Mouse (Mus musculus): ENCODE measurements around the gene Ctnnbip1.
A peak's percentile ranks its signal among the peaks of the same experiment; 100 is the strongest.

Ctnnbip1 gene

DNA sequence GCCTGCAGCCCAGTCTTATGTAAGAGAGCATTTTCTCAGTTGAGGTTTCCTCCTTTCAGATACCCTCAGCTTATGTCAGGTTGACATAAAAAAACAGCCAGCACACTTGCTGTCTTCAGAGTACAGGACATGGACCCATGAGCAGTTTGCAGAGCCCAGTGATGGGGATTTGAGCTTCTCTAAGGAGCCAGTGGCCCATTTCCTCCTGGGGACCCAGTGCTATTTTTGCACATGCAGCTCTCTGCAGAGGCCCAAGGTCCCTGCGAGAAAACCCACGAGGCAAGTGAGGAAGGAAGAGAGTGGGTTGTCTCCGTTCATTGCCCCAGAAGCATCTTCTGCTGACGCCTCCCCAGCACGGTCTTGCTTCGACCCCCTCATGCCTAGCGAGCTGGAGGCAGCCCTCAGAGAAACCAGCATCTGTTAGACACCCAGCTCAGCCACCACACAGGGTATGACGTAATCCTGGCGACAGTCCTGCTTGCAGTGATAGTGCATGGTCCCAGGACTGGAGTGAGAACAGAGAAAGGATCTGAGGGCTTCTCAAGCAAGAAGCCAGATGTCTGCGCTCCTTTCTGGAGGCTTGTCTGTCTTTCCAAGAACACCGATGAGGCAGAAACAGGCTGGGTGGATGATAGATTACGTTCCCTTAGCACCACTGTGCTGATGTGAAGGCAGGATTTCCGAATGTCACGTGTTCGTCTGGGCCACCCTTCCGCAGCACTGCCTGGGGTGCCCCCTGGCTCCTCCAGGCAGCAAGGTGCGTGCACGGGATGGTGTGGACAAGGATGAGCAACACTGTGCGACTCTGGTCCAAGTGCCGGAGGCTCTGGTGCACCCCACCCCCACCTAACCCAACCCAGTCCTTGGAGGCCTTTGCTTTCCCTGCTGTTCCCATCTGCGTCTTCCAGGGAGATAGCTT, 44.2 kb downstream of the Ctnnbip1 start:
- peak in 1 of 2 experiments; percentile 58 for DNase-seq (ENCODE audit: low spot score in 2 of 2)

DNA sequence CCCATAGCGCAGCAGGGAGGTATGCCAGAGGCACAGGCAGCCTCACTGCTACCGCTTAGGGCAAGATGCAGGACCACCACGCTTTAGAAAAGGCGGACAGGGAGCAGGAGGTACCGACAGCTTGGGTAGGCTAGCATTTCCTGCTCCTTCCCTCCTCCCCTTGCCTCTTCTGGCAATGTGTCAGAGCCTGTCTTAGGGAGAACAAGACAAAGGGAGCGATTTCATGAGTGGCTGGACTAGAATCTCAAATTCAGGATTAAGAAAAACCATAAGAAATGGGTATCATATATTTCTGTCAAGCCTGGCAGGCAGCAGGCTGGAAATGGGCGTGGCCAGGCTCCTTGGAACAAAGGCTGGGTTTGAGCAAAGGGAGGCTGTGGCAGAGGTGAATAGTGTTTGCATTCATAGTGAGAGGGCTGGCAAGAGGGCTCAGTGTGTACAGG, 44.9 kb downstream of the Ctnnbip1 start:
- peak in 1 of 2 experiments; percentile 41 for DNase-seq (ENCODE audit: low spot score in 2 of 2)

DNA sequence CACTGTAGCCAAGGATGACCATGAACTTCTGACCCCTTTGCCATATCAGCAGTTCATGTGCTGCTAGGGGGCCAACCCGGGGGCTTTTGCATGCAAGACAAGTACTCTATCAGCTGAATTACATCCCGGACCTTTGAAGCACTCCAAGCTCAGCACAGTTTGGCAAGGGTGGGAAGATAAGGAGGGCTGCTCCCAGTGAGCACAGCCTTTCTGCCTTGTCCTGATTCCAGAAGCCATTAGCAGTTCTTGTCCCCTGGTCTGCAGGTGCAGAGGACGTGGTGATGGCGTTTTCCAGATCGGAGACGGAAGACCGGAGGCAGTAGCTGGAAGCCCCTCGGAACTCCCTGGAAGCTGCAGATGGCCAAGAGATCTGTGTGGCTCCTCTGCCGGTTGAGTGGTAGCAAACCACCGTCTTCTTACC, 45.9 kb downstream of the Ctnnbip1 start:
- DNase-seq (ENCODE audit: low spot score in 2 of 2): peak in 1 of 2 experiments; percentile 56

DNA sequence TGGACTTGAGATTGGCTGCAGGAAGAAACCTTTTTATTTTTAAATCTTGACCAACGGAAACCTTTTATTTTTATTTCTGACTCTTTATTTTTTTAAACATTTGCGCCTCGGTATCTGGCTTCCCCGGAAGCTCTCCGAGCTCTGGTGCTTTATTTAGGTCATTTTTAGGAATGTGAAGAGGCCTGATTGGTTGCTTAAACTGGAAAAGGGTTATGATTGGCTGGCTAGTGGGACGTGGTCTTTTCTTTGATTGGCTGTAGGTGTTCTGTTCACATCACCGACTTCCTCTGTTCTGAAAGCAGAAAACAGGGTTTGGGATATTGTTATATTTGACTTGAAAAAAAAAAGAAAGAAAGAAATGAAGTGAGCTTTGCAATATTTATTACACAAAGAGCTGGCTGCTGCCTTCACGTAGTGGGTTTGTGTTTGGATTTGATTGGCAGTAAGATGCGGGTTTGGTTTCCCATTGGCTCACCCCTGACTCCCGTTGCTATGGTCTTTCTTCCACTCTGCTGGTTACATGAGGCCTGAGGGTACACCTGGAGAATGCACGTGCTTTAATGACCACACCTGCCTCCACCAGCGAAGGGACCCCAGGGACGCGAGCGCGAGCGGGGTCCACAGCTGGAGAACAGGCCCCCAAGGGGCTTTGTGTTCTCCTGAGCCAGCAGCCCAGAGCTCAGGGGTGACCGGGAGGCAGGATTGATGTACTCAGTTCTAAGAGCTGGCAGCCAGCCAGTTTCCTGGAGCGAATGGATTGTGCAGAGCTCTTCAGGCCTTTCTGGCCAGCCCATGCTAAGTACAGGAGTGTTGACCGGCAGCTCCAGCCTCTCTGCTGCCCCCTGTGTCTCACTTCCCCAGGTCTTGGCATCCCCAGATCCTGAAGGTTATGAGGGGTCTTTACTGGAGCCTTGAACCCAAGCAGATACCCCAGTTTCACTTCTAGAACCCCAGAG, 46.7 kb downstream of the Ctnnbip1 start:
- peak in 1 of 2 experiments; percentile 62 for DNase-seq (ENCODE audit: low spot score in 2 of 2)

DNA sequence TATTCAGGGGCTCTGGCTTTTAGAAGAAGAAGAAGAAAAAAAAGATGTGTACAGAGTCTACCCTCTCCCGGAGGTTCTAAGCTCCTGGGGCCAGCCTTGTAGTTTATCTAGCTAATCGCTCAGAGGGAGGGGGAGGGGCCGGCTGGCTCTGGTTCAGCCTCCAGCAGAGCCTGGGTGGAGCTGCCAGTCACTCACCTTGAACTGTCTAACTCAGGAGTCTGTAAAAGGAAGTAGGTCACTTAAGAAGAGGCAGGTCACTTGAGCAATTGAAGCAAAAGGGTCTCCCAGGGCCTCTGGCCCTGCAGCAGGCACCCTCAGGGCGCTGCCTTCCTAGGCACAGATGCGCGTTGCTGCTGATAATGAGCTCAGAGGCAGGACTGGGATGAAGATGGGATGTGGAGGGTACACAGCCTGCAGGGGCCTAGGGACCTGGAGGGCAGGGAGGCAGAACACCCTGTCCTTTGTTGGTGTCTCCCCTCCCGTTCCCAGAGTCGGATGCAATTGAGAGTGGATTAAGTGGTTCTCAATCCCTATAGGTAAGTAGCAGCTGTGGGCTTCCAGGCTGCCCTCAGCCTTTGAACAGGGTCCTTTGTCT, 49.5 kb downstream of the Ctnnbip1 start:
- DNase-seq (ENCODE audit: low spot score in 2 of 2): no peak

DNA sequence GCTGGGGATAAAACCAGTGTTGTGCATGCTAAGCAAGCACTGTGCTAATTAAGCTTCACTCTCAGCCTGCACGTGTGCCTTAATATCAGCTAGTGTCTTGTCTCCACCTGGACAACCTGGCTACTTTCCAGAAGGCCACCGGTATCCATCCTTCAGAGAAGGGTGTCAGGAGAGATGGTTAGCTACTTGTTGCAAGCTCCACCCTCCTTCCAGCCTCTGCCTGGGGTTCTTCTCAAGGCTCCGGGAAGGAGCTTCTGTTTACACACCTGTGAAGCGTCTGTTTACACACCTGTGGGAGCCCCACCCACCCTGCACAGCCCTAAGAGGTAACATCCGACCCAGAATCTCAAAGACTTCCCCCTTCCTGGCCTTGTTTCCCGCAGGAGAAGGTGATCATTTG, 50.6 kb downstream of the Ctnnbip1 start:
- DNase-seq (ENCODE audit: low spot score in 2 of 2): no peak

DNA sequence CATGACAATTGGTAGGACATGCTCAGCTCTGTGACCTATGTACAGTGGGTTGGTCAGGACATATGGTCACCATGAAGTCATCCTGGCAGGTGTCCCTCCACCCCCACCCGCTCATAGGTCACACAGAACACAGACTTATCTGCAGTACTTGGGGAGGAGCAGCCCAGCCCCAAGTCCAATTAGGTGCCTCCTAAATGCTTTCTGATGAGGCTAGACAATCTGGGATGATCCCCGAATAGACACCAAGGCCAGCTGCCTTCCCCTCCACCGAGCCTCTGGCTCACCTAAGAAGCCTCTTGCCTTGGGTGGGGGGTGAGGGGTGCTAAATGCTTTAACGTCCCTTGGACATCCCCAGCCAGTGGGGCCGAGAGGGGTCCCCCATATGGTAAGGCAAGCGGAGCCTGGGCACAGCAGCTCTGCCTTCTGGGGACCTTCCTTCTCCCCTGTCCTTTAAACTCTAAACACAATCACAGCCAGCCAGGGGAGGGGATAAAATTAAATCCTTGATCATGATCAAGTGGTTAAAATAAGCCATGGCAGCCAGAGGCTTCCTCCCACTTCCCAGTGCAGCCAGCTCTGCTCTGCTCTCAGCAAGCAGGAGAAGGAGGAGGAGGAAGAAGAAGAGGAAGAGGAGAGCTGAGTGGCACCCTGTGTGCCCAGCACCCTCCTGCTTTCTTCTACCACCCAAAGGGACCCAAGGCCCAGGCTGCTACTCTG, 51.9 kb downstream of the Ctnnbip1 start:
- no peak for DNase-seq (ENCODE audit: low spot score in 2 of 2)

DNA sequence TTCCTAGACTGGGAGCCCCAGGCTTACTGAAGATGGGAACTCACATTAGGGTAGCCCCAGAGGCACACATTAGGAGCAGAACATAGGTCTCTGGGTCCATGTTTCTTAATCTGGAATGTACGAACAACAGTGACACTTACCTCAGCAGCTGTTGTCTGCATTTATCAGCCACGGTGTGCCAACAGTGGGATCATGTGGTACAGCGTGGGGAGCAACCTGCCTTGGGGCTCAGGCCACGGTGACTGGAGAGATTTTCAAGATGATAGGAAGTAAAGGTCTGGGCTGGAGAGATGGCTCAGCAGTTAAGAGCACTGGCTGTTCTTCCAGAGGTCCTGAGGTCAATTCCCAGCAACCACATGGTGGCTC, 52.4 kb downstream of the Ctnnbip1 start:
- no peak for DNase-seq (ENCODE audit: low spot score in 2 of 2)

DNA sequence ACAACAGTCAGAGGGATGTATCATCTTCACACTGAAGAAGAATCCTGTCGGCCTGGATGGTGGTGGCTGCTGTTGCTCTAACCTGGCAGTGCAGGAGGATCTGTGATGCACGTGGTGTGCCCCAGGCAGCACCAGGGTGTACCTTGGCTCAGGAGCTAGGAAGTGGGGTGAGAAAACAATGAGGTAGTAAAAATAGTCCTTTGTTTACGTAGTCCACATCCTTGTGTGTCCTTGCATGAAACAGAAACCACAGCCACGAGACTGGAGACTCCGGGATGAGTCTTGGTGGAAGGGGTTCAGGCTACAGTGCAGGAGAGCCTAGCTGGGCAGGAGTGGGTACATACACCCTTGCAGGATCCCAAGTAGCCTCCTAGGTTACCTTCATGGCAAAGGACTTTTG, 53.2 kb downstream of the Ctnnbip1 start:
- no peak for DNase-seq (ENCODE audit: low spot score in 2 of 2)

DNA sequence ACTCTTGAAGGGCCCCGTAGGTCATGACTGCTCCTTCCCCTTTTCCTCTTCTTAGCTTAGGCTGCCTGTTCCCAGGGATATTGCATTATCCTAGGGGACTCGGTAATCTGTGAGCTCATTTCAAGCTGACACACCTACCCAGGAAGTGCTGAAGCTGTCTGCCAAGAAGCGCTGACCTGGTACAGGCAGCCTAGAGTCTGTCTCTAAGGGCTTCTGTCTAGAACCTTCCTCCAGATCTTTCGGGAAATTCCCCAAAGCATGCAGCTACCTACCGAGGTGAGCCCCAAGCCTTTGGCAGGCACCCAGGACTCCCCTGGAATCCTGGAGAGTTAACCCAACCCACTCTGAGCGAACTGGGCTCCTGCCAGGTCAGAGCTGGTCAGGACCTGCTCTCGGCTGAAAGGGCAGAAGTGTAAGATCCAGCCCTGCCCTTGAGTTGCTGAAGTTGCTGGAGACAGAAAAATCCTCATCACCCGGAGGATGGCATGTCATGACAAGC, 53.7 kb downstream of the Ctnnbip1 start:
- no peak for DNase-seq (ENCODE audit: low spot score in 2 of 2)

DNA sequence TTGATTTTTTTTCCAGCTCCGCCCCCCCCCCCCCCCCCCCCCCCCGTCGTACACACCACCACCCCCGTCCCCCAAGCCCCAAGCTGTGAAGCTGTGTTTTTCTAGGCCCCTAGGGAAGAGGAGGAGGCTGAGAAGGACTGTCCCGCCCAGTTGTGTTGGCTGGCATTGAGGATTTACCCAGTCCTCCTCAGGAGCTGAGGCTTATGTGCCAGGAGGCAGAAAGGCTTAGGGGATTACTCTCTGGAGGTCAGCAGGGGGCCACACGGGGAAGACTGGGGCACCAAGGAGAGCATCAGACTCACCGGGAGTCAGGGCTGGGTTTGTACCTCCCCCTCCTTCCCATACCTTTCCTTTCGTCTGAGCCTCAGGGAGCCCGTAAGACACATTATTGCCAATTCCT, 54.4 kb downstream of the Ctnnbip1 start:
- no peak for DNase-seq (ENCODE audit: low spot score in 2 of 2)

DNA sequence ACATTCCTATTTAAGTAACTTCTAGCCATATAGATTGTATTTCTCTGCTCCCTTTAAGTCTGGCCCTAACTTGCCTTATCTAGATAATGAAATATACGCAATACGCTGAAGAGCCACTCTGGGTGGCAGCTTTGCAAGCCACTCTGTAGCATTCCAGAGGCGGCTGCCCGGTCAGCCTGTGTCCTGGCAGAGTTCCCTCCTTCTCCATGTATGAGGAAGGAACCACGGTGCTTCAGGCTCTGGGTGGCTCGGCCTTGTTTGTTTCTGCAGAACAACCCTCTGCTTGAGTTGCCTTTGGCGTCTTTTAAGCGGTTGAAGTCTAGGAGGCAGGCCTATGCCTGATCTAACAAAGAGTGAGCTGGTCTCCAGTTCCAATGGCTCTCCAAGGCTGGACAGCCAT, 54.8 kb downstream of the Ctnnbip1 start:
- DNase-seq (ENCODE audit: low spot score in 2 of 2): no peak

DNA sequence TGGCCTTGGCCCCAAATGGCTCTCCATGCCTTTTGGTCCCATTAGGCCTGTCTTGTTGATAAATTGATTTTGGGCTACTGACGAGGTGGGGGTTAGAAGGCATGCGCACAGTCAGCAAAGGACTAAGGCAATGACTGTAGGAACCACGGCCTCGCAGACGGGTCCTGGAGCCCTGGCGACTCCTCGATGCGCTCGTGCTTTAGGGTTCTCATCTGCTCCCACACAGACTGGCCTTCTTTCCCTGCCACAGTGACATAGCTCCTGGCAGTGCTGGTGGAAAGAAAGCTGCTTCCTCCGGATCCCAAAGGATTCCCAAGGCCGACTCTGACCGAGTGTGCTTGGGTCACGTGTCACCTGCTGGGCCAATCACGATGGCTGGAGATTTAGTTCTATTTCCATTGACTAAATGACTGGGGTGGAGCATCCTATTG, 56.4 kb downstream of the Ctnnbip1 start:
- no peak for DNase-seq (ENCODE audit: low spot score in 2 of 2)

DNA sequence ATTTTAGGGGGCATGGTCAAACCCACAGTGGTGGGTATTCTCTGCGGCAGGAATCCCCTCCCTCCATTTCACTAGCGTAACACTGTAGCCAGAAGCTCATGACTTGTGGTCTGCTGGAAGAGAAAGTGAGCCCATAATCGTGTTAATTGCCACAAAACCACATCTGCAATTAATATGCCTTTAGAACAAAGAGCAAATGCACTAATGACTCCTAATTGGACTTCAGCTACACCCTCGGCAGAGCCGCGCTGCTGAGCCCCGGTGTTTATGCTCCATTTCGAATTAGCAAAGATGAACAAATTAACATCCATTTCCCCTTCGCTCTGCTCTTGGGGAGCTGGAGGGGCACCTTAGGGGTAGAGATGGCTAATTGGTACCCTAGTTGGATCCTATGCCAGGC, 58.0 kb downstream of the Ctnnbip1 start:
- no peak for DNase-seq (ENCODE audit: low spot score in 2 of 2)

DNA sequence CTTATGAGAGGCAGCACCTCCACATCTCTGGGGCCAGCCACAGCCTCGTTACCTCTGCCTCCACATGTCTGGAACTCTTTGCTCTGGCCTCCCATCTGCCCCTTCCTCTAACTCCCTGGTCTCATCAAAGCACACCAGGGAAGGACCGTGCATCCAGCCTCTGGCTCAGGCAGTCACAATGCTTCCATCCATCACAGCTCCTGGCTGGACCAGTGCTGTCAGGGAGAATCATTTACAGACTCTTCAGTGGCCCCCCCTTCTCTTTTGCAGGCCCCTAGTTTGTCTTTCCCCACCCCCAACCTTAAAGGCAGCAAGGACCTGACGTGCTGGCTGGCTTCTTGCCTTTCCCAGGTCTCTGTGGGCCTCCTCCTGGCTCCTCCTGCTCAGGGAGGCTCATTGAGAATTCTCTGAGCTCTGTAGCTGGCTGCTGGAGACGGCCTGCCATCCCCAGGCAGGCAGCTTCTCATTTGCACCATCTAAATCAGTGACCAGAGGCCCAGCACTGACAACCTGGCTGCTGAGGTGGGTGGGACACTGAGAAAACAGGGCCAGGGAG, 59.0 kb downstream of the Ctnnbip1 start:
- DNase-seq (ENCODE audit: low spot score in 2 of 2): no peak

DNA sequence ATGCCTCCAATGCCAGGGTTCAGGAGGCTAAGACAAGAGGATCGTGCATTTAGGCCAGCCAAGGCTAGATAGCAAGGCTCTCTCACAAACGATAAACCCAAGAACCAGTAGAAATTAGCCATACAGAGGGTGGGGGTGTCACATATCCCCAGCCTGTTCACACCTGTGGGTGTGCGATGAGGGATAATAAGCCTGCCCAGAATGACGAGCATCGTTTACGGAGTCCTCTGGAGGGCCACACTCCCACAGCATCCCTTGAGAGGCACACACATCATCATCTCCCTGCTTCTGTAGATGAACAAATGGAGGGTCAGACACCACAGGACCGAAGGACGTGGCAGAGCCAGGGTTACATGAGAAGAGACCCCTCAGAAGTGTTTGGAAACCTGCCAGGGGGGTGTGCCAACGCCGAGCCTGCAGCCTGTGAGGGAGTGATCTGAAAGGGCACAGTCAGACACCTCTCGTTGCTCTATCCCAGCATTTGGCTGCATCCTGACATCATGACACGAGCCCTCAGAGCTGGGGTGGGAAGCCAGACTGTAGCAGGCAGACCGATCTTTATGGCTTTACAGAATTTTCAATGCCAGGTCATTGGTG, 60.1 kb downstream of the Ctnnbip1 start:
- DNase-seq (ENCODE audit: low spot score in 2 of 2): no peak

DNA sequence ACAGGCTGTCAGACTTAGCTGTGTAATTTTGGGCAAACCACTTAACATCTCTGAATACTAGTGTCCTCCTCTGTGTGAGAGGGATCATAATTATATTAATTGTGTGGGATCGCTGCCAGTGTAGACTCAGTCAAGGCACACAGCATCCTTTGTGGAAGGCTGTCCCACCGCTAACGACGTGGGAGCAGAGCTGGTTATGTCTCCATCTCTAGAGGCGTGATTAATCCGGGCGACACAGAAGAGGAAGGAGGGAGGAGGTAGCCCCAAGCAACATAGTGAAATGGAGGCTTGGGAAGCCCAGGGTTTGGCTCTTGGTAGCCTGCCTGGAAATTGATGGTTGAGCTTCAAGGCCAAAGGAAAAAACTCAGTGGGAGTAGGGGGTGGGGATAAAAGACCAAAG, 60.8 kb downstream of the Ctnnbip1 start:
- no peak for DNase-seq (ENCODE audit: low spot score in 2 of 2)

DNA sequence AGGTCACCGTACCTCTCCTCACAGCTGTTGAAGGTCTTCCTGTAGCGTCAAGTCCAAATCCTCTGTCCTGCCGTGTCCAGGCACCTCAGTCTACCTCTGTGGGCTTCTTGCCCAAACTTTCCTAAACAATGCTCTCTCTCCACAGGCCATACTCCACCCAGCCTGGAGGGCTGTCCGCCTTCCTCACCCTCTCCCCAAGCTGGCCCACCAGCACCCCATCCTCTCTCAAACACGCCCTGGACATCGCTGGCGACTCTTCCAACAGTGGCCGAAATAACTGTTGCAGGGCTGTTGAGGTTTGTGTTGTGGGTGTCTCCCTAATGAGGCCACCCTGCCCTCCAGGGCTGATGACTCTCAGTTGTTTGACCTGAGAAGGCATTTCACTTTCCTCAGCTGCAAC, 67.2 kb downstream of the Ctnnbip1 start:
- DNase-seq (ENCODE audit: low spot score in 2 of 2): no peak

DNA sequence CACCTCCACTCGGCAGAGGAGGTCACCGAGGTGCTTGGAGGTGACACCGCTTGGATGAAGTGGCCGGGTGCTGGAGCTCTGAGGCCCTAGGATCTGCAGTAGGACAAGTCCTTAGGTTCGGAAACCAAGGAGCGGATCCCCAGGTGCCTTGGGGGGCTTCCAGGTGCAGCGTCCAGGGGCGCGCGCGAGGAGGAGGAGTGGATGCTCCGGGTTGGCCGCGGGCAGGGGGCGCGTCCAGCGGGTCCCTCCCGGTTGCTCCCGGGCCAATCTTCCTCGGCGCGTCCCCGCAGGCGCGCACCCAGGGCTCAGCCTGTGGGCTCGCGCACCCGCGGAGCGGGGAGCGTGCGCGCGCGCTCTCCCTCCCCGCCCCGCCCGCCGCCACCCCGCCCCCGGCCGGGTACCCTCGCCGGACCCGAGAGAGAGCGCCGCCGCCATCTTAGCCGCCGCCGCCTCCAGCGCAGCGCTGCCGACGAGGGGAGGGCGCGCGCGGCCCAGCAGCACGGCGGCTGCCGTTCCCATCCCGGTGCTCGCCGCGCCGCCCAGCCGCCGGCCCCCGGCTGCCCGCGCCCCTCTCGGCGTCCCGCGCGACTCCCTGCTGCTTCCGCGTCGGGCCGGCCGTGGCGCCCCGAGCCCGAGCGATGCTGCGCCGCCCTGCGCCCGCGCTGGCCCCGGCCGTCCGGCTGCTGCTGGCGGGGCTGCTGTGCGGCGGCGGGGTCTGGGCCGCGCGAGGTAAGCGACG, 68.2 kb downstream of the Ctnnbip1 start, which contains the start of gene Clstn1:
Clstn1 (plus strand) TSS at position 425 of the 739 bp plus-strand sequence.
- peak in 1 of 2 experiments; percentile 62 for DNase-seq (ENCODE audit: low spot score in 2 of 2)

All from spleen, postnatal 4 days (tissue).